Mouse (Mus musculus) urinary bladder, postnatal 14 days (tissue): Measurements from ENCODE around the gene Psmb9.
"Not testable (repeated sequence)": the region's sequence is repeated elsewhere in the genome, so short reads cannot be mapped to it uniquely, and the experiment has no call there.

Experiments
- DNase-seq: peaks from one replicate; pipeline ENCODE4 v3.0.0; 2021; ENCODE audit warnings: low spot score

Gene Psmb9

DNA sequence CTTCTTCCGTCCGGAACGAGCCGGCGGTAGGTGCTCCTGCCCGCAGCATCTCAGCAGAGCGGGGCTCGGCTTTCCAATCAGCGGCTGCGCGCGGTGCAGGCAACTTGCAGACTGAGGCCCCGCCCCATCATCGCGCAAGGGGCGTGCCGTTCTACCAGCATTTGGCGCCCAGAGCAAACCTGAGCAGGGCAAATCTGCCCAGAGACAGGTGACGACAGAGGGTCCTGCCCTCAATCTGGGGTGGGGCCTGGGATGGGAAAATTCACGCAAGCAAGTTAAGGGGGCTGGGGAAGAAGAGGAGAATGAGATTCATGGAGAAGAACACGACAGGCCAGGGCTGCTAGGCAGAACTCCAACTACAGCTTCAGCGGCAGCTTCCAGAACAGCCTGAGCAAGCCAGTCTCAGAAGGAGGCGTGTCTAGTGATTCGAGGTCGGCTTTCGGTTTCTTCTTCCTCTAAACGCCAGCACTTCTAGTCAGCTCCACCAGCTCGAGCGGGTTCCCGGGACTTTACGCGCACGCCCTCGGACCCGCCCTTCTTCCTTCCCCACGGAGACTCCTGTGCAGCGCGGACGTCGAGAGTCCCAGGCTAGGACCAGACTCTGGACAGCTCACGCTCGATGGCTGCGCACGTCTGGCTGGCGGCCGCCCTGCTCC is at the start of gene Psmb9, which contains the start of gene Tap1:
Psmb9 (minus strand) TSS at position 504 of the 656 bp plus-strand sequence.
Tap1 (plus strand) TSS at position 293 of the 656 bp plus-strand sequence.
- DNase-seq: peak; percentile 99

DNA sequence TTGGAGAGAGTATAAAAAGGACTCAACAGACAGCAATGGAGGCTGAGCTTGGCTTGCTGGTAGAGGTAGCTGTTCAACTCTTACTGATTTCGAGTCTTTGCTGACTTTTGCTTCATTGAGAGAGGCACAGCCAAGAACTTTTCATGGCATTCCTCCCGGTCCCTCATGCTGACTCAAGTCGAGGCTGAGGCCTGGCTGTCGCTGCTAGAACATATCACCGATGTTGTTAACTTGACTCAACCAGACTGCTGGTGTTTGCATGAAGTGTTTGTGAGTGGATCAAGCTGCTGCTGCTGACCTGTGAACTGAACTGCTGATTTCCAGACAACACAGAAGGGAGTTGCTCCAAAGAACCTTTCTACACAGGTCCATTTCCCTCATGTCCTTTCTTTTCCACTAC is 49.1 kb upstream of the Psmb9 start:
- peak; percentile 34 for DNase-seq

DNA sequence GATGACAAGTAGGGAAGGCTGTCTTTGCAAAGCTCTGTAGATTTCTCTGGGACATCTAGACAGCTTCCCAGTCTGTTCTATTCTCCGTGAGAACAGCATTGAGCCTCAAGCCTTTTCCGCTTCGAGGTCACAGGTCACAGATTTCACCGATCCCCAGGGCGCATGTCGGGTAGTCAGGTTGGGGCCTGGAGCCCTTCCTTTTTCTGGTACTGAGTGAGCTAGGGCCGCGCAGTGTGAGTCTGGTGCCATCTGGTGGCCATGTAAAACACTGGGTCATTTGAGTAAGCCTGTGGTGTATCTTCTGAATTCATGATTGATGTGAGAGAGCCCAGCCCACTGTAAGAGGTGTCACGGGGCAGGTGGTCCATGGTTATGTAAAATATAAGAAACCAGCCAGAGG is 47.4 kb upstream of the Psmb9 start:
- peak; percentile 72 for DNase-seq

DNA sequence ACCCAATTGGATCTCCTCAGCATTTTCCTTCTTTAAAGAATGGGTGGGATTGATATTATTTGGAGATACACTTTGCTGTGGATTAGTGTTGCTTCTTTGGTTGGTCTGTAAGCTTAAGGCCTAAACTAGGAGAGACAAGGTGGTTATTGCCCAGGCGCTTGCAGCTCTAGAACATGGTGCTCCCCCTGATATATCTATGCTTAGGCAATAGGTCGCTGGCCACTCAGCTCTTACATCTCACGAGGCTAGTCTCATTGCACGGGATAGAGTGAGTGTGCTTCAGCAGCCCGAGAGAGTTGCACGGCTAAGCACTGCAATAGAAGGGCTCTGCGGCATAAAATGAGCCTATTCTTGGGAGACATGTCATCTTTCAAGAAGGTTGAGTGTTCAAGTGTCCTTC is 44.5 kb upstream of the Psmb9 start:
- not testable (repeated sequence) for DNase-seq

DNA sequence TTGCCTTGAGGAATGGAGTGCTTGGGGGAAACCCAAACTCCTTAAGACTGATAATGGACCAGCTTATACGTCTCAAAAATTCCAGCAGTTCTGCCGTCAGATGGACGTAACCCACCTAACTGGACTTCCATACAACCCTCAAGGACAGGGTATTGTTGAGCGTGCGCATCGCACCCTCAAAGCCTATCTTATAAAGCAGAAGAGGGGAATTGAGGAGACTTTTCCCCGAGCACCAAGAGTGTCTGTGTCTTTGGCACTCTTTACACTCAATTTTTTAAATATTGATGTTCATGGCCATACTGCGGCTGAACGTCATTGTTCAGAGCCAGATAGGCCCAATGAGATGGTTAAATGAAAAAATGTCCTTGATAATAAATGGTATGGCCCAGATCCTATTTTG is 43.4 kb upstream of the Psmb9 start:
- not testable (repeated sequence) for DNase-seq

DNA sequence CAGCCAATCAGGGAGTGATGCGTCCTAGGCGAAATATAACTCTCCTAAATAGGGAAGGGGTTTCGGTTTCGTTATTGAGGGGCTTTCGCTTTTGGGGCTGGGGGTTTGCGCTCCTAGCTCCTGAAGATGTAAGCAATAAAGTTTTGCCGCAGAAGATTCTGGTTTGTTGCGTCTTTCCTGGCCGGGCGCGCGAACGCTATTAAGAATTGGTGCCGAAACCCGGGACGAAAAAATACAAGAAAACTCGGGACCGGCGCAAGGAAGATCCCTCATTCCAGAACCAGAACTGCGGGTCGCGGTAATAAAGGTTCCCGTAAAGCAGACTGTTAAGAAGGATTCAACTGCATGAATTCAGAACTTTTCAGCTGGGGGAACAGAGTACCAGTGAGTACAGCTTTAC is 38.3 kb upstream of the Psmb9 start:
- not testable (repeated sequence) for DNase-seq

DNA sequence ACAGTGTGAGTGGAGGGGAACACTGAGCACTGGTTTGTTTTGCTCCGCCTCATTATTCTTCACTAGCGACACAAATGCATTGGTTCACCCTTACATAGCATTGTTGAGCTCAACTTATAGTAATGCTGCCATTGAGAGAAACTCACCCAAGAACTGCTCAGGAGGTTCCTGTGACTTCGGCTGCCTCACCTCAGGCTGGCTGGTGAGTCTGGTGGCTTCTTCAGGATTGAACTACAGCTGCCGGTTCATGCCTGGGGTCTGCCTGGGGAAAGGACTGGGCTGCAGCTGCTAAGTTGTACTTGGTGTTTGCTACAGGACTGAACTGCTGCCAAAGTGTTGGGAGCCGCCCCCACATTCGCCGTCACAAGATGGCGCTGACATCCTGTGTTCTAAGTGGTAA is 37.9 kb upstream of the Psmb9 start:
- no peak for DNase-seq

DNA sequence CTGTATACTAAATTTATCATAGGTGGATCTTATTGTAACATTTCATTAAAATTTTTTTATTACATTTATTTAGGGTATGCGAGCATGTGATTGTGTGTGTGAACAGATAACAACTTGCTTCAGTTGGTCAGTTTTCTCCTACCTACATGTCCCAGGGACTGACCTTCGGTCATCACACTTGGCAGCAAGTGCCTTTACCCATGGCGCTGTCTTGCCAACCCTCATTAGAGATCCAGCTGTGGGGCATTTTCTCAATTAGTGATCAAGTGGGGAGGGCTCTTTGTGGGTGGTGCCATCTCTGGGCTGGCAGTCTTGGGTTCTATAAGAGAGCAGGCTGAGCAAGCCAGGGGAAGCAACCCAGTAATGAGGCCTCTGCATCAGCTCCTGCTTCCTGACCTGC is 37.3 kb upstream of the Psmb9 start:
- no peak for DNase-seq

DNA sequence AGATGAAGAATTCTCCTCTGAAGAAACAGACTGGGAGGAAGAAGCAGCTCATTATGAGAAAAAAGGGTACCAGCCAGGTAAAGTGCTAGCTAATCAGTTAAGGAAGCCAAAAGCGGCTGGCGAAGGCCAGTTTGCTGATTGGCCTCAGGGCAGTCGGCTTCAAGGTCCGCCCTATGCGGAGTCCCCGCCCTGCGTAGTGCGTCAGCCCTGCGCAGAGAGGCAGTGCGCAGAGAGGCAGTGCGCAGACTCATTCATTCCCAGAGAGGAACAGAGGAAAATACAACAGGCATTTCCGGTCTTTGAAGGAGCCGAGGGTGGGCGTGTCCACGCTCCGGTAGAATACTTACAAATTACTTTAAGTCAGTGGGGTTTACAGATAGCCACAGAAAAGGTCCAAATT is 32.8 kb upstream of the Psmb9 start:
- not testable (repeated sequence) for DNase-seq

DNA sequence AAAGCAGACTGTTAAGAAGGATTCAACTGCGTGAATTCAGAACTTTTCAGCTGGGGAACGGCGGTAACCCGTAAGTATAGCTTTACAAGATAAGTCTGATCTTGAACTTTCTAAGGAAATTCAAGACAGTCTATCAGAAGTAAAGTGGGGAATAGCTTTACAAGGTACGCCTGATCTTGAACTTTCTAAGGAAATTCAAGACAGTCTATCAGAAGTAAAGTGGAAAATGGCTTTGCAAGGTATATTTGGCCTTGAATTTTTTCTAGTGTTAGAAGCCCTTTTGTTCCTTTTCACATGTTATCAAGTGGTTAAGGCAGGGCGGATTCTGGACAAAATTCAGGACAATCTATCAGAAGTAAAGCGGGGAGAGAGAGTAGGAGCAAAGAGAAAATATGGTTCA is 32.2 kb upstream of the Psmb9 start:
- not testable (repeated sequence) for DNase-seq

DNA sequence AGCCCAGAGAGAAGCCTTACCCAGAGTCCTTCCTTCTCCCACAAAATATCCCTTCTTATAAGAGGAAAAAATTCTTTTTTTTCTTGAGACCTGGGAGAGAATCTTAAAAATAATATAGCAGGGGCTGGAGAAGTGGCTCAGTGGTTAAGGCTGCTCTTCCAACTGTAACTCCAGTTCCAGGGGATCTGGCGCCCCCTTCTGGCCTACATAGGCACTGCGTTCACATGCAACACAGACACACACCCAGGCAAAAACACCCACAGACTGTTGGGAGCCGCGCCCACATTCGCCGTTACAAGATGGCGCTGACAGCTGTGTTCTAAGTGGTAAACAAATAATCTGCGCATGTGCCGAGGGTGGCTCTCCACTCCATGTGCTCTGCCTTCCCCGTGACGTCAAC is 31.5 kb upstream of the Psmb9 start:
- DNase-seq: peak; percentile 47

DNA sequence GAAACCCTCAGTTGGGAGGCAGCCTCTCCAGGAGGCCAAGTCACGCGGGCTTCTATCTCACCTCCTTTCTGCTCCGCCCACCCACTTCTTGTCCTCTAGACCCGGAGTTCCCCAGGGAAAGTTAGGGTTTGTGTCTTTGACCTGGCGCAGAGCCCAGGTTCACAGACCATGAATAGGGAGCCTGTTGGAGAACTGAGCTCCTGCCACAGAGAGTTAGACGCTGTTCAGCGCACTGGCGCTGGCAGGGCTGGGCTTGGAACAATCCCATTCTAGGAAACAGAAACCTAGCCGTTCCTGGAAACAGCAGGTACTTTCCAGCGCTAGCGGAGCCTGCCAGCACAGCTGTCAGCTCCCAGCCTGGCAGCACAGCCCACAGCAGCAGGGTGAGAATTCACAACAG is 31.1 kb upstream of the Psmb9 start:
- peak; percentile 31 for DNase-seq

DNA sequence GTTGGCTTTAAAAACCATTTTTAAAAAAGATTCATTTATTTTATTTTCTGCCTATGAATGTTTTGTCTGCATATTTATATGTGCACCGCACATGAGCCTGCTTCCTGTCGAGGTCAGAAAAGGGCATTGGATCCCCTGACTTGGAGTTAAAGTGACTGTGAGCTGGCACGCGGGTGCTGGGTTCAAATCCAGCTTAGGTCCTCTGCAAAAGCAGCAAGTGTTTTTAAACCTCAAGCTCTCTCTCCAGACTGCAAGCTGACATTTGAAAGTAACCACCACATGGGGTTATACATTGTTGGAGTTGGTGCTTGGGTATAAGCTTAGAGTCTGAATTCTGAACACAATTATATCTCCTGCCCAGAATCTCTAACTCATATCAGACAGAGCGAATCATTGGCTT is 30.4 kb upstream of the Psmb9 start:
- DNase-seq: no peak

DNA sequence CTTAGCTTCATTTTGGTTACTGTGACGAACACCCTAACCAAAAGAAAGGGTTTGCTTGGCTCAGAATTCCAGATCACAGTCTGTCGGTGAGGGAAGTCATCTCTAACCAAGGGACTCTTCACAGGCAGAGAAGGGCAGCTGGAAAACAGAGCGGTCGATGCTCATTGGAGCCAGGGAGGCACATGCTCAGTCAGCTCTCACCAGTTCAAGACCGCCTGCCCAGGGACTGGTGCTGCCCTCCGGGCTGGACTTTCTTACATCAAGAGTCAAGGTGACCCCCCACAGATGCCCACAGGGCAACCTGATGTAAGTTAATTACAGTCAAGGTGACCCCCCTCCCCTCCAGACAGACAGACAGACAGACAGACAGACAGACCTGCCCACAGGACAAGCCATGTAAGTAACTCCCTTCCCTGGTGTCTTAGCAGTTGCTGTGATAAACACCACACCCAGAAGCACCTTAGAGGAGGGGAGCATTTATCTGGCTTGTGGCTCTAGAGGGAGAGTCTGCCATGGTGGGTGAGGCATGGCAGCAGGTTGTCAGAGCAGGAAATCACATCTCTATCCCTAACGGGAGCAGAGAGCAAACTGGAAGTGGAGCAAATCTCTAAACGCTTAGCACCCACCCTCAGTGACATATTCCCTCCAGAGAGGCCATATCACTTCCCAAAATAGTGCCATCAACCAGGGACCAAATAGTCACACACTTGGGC is 29.8 kb upstream of the Psmb9 start:
- DNase-seq: no peak

DNA sequence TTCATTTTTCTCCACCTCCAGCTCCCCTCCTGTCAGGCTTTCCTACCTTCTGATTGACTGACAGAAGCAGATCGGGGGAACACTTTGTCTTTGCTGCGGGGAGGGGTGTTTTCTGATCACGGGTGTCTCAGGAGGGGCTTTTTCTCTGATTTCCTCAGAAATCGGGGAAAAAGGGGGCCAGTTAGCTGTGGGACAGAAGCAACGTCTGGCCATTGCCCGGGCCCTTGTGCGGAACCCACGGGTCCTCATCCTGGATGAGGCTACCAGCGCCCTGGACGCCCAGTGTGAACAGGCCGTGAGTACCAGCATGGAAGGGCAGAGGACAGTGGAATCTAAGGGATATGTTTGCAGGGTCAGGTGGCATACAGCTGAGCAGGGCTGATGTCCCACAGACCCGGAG is 27.6 kb upstream of the Psmb9 start:
- DNase-seq: no peak

DNA sequence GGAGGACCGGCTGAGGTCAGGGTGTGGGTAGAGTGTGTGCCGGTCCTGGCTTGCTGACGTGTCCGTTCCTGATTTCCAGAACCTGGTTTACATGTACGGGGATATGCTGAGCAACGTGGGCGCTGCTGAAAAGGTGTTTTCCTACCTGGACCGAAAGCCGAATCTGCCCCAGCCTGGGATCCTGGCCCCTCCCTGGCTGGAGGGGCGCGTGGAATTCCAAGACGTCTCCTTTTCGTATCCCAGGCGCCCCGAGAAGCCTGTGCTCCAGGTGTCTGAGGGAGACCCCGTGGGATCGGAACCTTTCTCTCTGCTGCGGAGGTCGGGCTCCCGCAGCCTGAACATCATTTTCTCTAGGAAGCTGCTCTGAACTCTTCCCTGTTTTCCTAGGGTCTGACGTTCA is 26.4 kb upstream of the Psmb9 start:
- DNase-seq: no peak

DNA sequence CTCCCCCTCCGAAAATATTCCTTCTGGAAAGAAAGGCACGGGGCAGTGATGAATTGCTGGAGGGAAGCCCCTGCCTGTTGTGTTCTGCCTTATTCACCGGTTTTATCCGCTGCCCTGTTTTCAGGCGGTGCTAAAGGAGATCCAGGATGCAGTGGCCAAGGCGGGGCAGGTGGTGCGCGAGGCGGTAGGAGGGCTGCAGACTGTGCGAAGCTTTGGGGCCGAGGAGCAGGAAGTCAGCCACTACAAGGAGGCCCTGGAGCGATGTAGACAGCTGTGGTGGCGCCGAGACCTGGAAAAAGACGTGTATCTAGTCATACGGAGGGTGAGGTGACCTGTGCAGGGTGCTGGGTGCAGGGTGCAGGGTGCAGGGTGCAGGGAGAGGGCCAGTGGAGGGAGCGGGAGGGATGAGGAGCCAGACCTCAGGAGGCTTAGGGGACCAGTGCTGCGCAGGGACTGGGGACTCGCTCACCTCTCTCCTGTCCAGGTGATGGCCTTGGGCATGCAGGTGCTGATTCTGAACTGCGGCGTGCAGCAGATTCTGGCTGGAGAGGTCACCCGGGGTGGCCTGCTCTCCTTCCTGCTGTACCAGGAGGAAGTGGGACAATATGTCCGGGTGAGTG is 24.3 kb upstream of the Psmb9 start:
- no peak for DNase-seq

DNA sequence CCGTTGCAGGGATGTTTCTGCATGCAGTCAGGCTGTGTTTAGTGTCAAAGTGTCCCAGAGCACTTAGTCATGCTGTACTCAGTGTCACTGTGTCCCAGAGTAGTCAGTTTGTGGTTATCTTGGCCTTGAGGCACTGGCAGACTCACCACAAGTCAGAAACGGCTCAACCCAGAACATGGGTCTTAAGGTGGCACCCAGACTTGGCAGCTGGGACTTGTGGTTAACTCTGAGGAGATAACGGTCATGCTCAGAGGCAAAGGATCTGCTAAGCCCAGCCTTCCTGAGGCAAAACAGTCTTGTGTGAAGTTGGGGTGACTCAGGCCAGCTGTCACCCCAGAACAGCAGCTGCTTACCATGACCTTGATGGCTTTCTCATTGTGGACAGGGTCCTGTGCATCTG is 23.0 kb upstream of the Psmb9 start:
- no peak for DNase-seq

DNA sequence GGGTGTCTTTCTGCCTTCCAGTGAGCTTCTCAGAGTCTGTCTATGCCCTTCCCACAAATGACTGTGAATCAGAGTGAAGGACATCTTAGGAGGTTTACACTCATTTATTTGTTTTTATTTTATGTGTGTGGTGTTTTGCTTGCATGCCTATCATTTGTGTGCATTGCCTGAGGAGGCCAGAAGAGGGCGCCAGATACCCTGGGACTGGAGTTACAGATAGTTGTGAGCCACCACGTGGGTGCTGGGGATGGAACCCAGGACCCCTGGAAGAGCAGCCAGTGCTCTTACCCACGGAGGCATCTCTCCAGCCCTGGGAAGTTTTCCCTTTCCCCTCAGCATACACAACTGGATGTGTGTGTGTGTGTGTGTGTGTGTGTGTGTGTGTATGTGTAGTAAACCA is 22.1 kb upstream of the Psmb9 start:
- no peak for DNase-seq

DNA sequence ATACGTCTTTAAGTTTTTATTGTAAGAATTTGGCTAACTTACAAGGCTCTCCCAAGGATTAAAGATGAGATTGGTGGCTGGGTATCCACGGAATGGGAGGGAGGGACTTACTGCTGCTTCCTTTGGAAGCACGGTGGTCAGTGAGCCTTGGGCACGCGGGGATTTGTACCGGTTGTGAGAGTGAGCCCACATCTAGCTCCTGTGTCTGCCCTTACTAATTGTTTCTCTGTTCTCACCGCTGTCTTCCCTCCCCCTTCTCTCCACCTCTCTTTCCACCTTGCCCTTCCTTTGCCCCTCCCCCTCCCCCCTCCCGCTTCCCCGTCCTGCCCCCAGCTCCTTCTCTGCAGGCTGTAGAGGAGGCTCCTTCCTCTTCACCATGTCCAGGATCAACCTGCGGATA is 20.9 kb upstream of the Psmb9 start:
- DNase-seq: no peak

DNA sequence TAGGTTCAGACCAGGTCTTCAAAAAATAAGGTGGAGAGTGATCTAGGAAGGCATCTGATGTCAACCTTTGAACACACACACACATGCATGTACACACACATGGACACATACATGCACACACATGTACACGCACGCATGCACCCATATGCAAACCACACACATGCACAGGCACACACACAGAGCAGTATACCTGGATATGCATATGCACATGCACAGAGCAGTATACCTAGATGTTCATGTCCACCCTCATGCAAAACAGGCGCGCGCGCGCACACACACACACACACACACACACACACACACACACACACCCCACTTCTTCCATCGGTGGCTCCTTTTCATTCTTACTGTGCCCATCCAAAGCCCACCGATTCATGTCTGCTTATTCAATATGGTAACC is 20.3 kb upstream of the Psmb9 start:
- DNase-seq: no peak

DNA sequence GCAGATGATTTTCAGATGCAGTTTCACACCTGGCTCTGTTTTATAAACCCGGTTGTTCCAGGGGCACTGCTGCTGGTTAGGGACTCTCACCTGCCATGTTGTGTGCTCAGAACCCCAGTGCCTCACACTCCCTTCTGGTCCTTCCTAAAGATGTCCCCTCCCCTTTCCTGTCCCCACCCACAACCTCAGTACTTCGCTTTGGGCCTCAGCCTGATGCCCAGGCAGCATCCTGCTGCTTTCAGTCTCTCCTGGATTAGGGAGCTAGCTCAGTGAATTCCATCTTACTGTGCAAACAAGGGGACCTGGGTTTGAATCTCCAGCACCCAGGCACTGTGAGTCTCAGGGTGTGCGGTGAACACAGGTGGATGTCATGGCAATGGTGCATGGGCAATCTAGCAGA is 19.9 kb upstream of the Psmb9 start:
- DNase-seq: no peak

DNA sequence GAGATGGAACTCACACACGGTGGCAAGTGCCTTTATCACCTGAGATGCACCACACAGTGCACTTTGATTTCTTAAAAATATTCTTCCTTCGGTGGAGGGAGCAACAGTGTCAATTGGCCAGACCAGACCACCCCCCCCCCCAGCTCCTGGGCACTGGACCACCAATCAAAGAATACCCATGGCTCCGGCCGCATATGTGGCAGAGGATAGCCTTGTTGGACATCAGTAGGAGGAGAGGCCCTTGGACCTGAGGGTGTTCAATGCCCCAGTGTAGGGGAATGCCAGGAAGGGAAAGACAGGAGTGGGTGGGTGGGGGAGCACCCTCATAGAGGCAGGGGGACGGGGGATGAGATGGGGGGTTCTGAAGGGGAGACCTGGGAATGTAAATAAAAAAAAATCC is 19.2 kb upstream of the Psmb9 start:
- DNase-seq: no peak
